Mouse (Mus musculus) small intestine, adult 2 months (tissue): ENCODE measurements at regions not wholly inside any gene's neighbourhood (a gene's known extent, or its start where the extent isn't known, plus 50 kb on each side); places are given as distances from the start of the nearest gene placed in this dataset.

Source experiments
- CTCF ChIP-seq: fragments of 200-500 bp; IDR thresholded peaks from 2 replicates; pipeline ENCODE4 v1.5.1; 2012; ENCODE audit warnings: low read depth, mild to moderate bottlenecking, control low read depth, inconsistent platforms, low read length, moderate library complexity, mixed read lengths; ENCODE audit not compliant: insufficient replicate concordance, insufficient read length; ENCODE audit errors: extremely low read depth
- POLR2A ChIP-seq: fragments of 200-500 bp; IDR thresholded peaks from 2 replicates; pipeline ENCODE4 v1.6.1; 2012; ENCODE audit warnings: low read depth, mild to moderate bottlenecking, control low read depth, inconsistent platforms, low read length, moderate library complexity

DNA sequence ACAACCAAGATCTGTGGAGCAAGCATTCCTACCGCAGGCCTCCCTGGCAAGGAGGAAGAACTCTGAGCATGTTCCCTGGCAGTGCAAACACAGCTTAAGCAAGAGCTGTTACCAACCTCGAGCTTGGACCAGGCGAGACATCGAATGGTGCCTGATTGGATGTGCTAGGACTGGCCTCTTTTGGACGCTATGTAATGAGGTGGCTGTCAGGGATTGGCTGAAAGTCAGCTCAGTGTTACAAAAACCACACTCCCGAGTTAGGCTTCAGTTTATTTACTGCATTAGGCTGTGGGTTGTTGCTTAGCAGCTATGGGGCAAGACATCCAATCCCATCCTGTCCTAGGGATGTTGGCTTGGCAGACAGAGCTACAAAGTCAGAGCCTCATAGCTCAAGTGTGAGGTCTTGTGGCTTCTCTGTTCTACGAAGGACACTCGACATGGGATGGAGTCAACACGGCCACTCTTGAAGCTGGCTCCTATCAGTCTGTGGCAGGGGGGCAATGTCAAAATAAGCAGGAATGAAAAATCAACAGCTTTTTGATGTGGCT, 244.5 kb downstream of the Prex1 start:
- TF ChIP-seq CTCF, result no peak
- no peak for TF ChIP-seq POLR2A
